Mouse (Mus musculus): ENCODE measurements around the gene Mvb12b. TPM values are rescaled to one million over a fixed set of nuclear protein-coding genes. Genes with fewer than 3 reads are reported as not detected.

Gene Mvb12b
- polyA plus RNA-seq, 1 experiment from 2014 or later, result 17.8 TPM

DNA sequence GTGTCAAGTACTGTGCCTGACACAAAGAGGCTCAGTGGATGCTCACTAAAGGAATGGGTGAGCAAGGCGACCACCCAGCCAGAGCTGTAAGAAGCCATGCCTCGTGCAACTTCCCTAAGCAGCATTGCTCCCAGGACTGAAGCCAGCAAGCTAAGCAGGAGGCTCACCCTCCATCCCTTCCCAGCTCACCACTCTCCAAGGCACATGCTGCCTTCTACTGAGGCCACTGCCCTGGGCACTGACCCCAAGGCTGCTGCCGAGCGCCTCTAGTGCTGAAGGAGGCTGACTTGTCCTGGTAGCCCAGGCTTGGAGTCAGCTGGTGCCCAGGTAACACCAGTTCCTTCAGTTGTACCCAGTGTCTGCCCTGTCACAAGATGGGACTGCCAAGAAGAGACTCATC is 45.8 kb downstream of the Mvb12b start:
- no peak overlapping the region for H3K4me3 ChIP-seq (replicated peaks)
- no peaks in the 10 kb centered on the region for H3K27me3 ChIP-seq (replicated peaks)
- no peak overlapping the region for H3K9ac ChIP-seq
- no peaks in the 10 kb centered on the region; the same call in 1 of the 2 replicates for H3K4me1 ChIP-seq
- 80% methylated on average over 4 of the region's 4 CpGs for WGBS
- no peak overlapping the region for H3K27ac ChIP-seq
- no peak overlapping the region for H3K4me2 ChIP-seq
- no peaks in the 10 kb centered on the region for H3K9me3 ChIP-seq
- no peaks in the 10 kb centered on the region for H3K36me3 ChIP-seq
- ATAC-seq (ENCODE audit: insufficient read depth, low FRiP score, low read depth), result no peak

DNA sequence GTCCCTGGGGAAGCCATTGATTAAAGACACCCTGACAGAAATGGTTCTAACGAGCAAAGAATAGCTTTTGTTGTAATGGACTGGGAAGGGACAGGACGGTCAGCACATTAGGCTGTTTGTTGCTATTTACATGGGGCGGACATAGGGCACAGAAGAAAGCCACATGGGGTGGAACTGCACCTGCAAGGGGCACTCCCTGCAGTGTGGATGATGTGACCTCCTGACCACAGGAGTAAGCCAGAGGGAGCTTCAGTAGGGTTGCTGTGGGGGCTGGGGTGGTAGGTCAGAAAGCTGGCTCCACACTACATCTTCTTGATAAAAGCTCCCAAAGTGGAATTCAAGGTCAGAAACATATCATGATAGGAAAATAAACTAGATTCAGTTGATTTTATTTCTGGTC is 47.3 kb downstream of the Mvb12b start:
- no peak for ATAC-seq (ENCODE audit: insufficient read depth, low FRiP score, low read depth)
- H3K4me1 ChIP-seq, result no peaks in the 10 kb centered on the region; the same call in 1 of the 2 replicates
- 83% methylated on average over 3 of the region's 3 CpGs for WGBS

DNA sequence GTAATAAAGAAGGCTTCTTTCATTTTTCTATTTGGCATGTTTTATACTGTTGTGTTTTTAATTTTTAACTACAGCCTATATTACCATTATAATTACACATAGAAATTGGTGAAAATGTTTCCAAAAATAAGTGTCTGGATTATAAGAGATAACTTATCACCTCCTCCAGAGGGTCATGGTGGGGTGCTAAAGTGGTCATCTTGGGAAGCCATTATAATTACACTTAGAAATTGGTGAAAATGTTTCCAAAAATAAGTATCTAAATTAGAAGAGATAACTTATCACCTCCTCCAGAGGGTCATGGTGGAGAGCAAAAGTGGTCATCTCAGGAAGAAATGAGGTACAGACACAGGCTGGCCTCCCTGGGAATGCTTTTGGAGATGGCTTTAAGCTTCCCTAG is 48.5 kb downstream of the Mvb12b start:
- no peaks in the 10 kb centered on the region for H3K27me3 ChIP-seq (replicated peaks)
- no peak overlapping the region for H3K9ac ChIP-seq
- H3K4me2 ChIP-seq, result no peak overlapping the region
- H3K36me3 ChIP-seq, result no peaks in the 10 kb centered on the region
- H3K27ac ChIP-seq, result no peak overlapping the region
- no peak overlapping the region for H3K4me3 ChIP-seq (replicated peaks)
- no peak for ATAC-seq (ENCODE audit: insufficient read depth, low FRiP score, low read depth)
- H3K4me1 ChIP-seq, result no peaks in the 10 kb centered on the region; the same call in 1 of the 2 replicates
- no peaks in the 10 kb centered on the region for H3K9me3 ChIP-seq

More for the DNA sequence above, 47.3 kb downstream of the Mvb12b start:
- H3K27me3 ChIP-seq (replicated peaks), result no peaks in the 10 kb centered on the region
- H3K27ac ChIP-seq, result no peak overlapping the region
- no peak overlapping the region for H3K4me3 ChIP-seq (replicated peaks)
- H3K4me2 ChIP-seq, result no peak overlapping the region
- H3K36me3 ChIP-seq, result no peaks in the 10 kb centered on the region
- H3K9ac ChIP-seq, result no peak overlapping the region
- no peaks in the 10 kb centered on the region for H3K9me3 ChIP-seq

DNA sequence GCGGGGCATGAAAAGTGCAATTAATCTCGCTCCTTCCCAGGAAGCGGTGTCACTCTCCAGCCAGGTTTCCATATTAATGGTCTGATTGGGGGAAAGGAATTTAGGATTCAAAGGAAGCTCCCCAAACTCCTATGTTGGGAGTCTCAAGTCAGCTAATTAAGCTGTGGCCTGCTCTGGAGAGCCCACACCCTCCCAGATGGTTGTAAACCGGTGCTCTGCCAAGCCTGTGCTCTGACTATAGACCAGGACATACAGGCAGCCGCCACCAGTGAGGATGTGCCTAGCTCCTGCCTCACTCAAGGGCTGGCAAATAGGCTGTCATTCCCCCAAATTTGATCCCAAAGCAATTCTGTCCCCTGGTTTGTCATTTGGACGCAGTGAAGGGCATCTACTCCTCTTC is 50.4 kb downstream of the Mvb12b start:
- no peaks in the 10 kb centered on the region for H3K9me3 ChIP-seq
- no peak overlapping the region for H3K4me2 ChIP-seq
- H3K27ac ChIP-seq, result no peak overlapping the region
- WGBS, result 79% methylated on average over 6 of the region's 6 CpGs
- H3K4me3 ChIP-seq (replicated peaks), result no peak overlapping the region
- H3K27me3 ChIP-seq (replicated peaks), result no peaks in the 10 kb centered on the region
- no peaks in the 10 kb centered on the region for H3K36me3 ChIP-seq
- H3K4me1 ChIP-seq, result no peaks in the 10 kb centered on the region; the same call in 1 of the 2 replicates
- H3K9ac ChIP-seq, result no peak overlapping the region
- ATAC-seq (ENCODE audit: insufficient read depth, low FRiP score, low read depth), result no peak

DNA sequence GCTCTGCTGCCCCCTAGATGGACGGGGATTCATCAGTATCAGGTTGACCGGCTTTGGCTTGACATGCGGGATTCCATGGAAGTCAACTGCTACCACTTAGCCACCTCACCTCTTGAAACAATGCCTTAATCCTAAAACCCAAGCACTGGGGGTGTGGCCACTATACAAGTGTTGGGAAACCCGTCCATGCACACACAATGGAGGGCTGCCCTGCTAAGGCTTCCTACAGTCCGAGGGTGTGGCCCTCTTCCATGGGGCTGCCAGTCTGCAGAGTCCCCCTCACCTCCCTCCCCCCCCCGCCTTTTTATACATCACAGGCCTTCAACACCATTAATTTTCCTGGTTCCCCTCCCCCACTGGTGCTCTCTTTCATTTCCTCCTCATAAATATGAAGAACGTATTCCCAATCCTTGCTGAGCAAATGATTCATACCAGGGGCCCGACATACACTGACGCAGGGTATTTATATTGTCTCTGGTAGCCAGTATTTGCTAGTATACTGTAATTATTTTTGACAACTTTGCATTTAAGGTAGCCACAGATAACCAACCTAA is 51.0 kb downstream of the Mvb12b start:
- H3K4me3 ChIP-seq (replicated peaks), result no peak overlapping the region
- no peaks in the 10 kb centered on the region for H3K9me3 ChIP-seq
- no peak overlapping the region for H3K4me2 ChIP-seq
- H3K27ac ChIP-seq, result no peak overlapping the region
- H3K9ac ChIP-seq, result no peak overlapping the region
- no peaks in the 10 kb centered on the region for H3K27me3 ChIP-seq (replicated peaks)
- 70% methylated on average over 9 of the region's 9 CpGs for WGBS
- ATAC-seq (ENCODE audit: insufficient read depth, low FRiP score, low read depth), result no peak
- no peaks in the 10 kb centered on the region for H3K36me3 ChIP-seq
- H3K4me1 ChIP-seq, result no peaks in the 10 kb centered on the region

DNA sequence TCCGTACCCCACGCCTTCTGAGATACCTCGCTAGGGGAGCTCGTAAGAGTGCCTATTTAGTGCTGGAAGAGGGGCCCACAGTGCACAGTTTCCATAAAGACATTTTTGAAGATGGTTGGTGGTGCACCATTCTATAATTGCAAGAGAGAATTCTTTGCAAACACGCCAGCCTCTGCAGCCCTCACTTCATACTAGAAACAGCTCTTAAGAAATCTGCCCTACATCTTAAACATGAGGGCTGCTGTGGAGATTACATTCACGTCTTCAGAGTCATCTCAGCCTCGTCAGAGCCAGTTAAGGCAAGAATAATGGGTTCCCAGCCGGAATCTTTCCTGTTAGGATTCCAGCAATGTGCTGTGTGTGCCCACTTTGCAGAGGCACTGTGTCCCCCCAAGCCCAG is 52.7 kb downstream of the Mvb12b start:
- H3K27me3 ChIP-seq (replicated peaks), result no peaks in the 10 kb centered on the region
- H3K4me3 ChIP-seq (replicated peaks), result no peak overlapping the region
- H3K4me1 ChIP-seq, result no peaks in the 10 kb centered on the region
- H3K27ac ChIP-seq, result no peak overlapping the region
- 84% methylated on average over 8 of the region's 8 CpGs for WGBS
- no peak overlapping the region for H3K9ac ChIP-seq
- no peak for ATAC-seq (ENCODE audit: insufficient read depth, low FRiP score, low read depth)
- H3K36me3 ChIP-seq, result no peaks in the 10 kb centered on the region
- no peak overlapping the region for H3K4me2 ChIP-seq
- H3K9me3 ChIP-seq, result no peaks in the 10 kb centered on the region

DNA sequence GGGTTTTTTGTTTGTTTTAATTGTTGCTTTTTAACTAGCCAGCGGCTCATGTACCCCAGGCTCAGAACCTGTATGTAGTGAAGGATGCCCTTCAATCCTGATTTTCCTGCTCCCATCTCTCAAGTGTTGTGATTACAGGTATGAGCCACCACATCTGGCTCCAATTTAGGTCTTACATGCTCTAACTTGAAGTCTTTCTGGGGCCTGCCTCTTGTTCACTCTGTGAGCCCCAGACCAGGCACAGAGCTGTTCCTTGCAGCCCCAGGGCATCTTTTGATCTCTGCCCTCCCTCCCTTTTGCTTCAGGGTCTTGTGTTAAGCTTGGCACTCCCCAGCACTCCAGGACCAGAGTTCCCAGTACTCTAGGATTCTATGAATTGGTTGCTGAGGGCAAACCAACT is 53.8 kb downstream of the Mvb12b start:
- Histone ChIP-seq H3K4me3 (replicated peaks) (no peak overlapping the region), H3K27ac (no peak overlapping the region), H3K9ac (no peak overlapping the region), H3K4me1 (no peaks in the 10 kb centered on the region), H3K4me2 (no peak overlapping the region), H3K9me3 (no peaks in the 10 kb centered on the region), H3K27me3 (replicated peaks) (no peaks in the 10 kb centered on the region), H3K36me3 (no peaks in the 10 kb centered on the region)
- WGBS, result 79% methylated on average over 1 of the region's 1 CpGs
- no peak for ATAC-seq (ENCODE audit: insufficient read depth, low FRiP score, low read depth)

DNA sequence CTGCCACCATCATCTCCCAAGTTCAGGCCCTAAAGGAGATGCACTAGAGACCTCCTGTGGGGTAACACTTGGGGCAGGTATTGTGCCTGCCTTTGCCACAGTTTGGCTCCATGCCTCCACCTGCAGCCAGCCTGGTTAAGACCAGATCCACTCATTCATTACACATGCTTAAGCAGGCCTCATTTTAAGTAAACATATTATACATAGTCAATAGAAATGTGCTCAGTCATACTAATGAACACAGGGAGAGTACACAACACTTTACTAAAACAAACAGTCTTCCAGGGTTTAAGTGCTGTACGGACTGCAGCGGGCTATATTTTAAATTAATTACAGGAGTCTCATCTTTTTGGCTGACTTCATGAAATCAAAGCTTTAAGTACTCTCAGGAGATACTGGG is 57.9 kb downstream of the Mvb12b start:
- WGBS, result 49% methylated on average over 2 of the region's 2 CpGs
- H3K4me2 ChIP-seq, result no peak overlapping the region
- H3K36me3 ChIP-seq, result peaks cover 13% of the 10 kb centered on the region
- ATAC-seq (ENCODE audit: insufficient read depth, low FRiP score, low read depth), result peak; percentile 31; the same call in 1 of the 2 replicates
- no peaks in the 10 kb centered on the region for H3K9me3 ChIP-seq
- H3K27ac ChIP-seq, result no peak overlapping the region
- H3K27me3 ChIP-seq (replicated peaks), result no peaks in the 10 kb centered on the region
- no peak overlapping the region for H3K9ac ChIP-seq
- H3K4me1 ChIP-seq, result no peaks in the 10 kb centered on the region
- H3K4me3 ChIP-seq (replicated peaks), result no peak overlapping the region

DNA sequence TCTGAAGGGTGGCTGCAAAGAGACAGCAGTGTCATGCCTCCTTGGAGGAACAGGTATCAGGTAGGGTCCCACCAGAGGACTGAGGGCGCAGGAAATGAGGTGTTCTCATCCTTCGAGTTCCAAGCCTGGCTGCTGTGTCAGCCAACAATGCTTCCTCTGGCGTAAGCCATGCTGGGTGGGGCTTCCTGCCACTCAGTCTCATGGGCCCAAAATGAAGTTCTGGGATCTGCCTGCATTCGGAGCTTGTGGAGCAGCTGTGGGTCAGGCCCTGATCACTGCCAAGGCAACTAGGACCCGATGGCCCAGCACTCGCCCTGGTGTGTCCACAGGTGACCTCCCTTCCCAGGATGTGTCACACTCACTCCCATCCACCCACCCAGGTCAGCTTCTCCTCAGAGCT is 61.0 kb downstream of the Mvb12b start:
- Histone ChIP-seq H3K27ac (no peak overlapping the region), H3K36me3 (peaks cover 19% of the 10 kb centered on the region), H3K4me2 (no peak overlapping the region), H3K4me1 (no peaks in the 10 kb centered on the region), H3K9me3 (no peaks in the 10 kb centered on the region), H3K27me3 (replicated peaks) (no peaks in the 10 kb centered on the region), H3K9ac (no peak overlapping the region), H3K4me3 (replicated peaks) (no peak overlapping the region)
- ATAC-seq (ENCODE audit: insufficient read depth, low FRiP score, low read depth), result no peak
- 87% methylated on average over 6 of the region's 6 CpGs for WGBS

DNA sequence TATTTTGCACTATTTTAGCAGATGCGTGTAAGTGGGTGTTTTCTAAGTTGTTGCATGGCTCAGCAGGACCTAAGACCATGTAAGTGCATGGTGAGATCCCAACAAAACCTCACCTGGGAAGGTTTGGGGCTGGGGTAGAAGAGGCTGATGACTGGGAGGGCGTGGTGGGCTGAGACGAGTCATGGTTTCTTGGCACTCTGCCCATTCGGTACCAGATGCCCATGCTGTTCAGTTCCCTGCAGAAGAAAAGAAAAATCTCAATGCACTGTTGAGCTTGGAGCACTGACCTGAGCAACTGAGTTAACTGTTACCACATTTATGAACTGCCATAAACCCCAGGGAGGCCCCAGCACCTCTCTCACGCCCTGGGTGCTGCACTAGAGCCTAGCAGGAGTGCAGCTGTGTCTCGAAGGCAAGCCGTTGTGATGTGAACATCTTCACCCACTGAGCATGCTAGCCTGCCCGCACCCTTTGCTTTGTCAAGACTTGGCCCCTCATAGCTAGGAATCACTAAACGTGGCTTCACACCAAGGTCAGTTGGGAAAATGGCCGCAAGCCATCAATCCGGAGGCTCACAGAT is 62.7 kb downstream of the Mvb12b start:
- Histone ChIP-seq H3K9ac (no peak overlapping the region), H3K9me3 (no peaks in the 10 kb centered on the region), H3K27me3 (replicated peaks) (no peaks in the 10 kb centered on the region), H3K4me1 (no peaks in the 10 kb centered on the region), H3K4me3 (replicated peaks) (no peak overlapping the region), H3K36me3 (peaks cover 19% of the 10 kb centered on the region), H3K4me2 (no peak overlapping the region), H3K27ac (no peak overlapping the region)
- 85% methylated on average over 11 of the region's 11 CpGs for WGBS
- ATAC-seq (ENCODE audit: insufficient read depth, low FRiP score, low read depth), result no peak

DNA sequence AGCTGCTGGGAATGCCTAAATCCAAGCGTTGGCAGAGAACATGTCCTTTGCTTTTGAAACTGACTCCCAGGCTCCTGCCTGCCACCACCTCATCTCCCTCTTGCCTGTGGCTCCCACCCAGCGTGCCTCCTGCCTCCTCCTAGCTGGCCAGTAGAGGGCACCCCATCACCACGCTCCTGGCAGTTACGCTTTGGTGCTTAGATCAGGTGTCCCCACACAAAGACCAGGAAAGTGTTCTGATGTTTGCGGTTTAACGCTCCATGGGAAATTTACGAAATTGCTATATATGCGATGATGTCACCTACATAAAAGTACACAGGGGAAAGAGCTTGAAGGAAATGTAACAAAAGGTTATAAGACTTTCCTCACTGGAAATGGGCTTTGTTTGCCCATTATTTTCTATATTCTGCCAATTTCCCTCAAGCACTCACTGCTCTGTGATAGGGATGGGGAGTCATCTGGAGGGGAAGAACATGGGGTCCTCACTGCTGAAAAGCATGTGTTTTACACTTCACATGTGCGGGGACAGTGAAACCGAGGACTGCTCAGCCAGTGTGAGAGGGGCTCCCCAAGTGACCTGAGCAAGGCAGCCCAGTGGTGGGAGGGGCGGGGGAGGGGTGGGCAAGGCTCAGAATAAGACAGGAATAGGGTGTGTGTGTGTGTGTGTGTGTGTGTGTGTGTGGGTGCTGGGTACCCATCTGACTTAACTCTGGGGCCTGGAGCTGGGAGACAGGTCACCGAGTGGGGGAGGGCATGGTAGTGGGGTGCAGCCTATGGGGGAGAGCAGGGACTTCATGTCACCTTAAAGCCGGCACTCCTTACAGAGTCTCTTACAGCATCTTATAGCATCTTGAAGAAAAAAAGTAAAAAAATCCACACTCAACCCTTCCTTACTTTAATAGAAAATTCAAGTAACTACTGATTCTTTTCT is 65.8 kb downstream of the Mvb12b start:
- H3K27me3 ChIP-seq (replicated peaks), result no peaks in the 10 kb centered on the region
- ATAC-seq (ENCODE audit: insufficient read depth, low FRiP score, low read depth), result peak; percentile 45; the same call in 1 of the 2 replicates
- peaks cover 11% of the 10 kb centered on the region; the same call in 1 of the 2 replicates for H3K36me3 ChIP-seq
- H3K4me1 ChIP-seq, result no peaks in the 10 kb centered on the region
- 29% methylated on average over 13 of the region's 13 CpGs for WGBS
- H3K9ac ChIP-seq, result no peak overlapping the region
- no peak overlapping the region for H3K4me3 ChIP-seq (replicated peaks)
- no peaks in the 10 kb centered on the region for H3K9me3 ChIP-seq
- no peak overlapping the region for H3K4me2 ChIP-seq
- no peak overlapping the region for H3K27ac ChIP-seq

DNA sequence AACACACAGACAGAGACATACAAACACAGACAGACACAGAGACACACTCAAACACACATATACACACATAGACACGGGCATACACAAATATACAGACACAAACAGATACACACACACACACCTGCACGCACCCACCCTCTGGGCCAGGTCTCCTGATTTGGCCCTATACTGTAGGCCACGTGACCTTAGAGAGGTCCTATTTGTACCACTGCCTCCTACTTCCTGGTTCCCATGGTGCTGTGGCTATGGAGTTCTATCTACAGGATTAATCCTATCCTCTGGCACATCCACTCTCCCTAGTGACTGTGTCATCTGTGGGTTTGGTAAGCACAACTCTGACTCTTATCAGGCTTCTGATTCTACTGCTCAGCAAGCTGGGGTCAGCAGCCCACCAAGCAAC is 67.3 kb downstream of the Mvb12b start:
- no peak overlapping the region for H3K4me3 ChIP-seq (replicated peaks)
- H3K36me3 ChIP-seq, result peaks cover 6% of the 10 kb centered on the region; the same call in 1 of the 2 replicates
- no peaks in the 10 kb centered on the region for H3K27me3 ChIP-seq (replicated peaks)
- H3K27ac ChIP-seq, result no peak overlapping the region
- no peak overlapping the region for H3K9ac ChIP-seq
- no peaks in the 10 kb centered on the region for H3K4me1 ChIP-seq
- H3K9me3 ChIP-seq, result no peaks in the 10 kb centered on the region
- 85% methylated on average over 3 of the region's 3 CpGs for WGBS
- no peak overlapping the region for H3K4me2 ChIP-seq
- ATAC-seq (ENCODE audit: insufficient read depth, low FRiP score, low read depth), result no peak

All from stomach, embryonic 15.5 days (tissue).